Mouse (Mus musculus) left cerebral cortex, postnatal 14 days (tissue): ENCODE measurements around the gene Zfp146. TPM values are rescaled to one million over a fixed set of nuclear protein-coding genes. Genes with fewer than 3 reads are reported as not detected.
"Not testable (repeated sequence)": the region's sequence is repeated elsewhere in the genome, so short reads cannot be mapped to it uniquely, and the experiment has no call there.

Experiments
- DNase-seq, 2 experiments: peaks; one replicate each; pipeline ENCODE4 v3.0.0; 2021 to 2022; ENCODE audit warnings: low spot score in 2 of 2, mixed read lengths in 1 of 2
- intact Hi-C: fragments of 180-260 bp; cut with DNase I; formaldehyde crosslinking; loops from one replicate; pipeline ENCODE4 v1.15.1; 2025
- total RNA-seq, 2 experiments: library from RNA; stranded (reverse); gene quantifications; 2 replicates each; pipeline ENCODE4 v1.2.3; 2021

The Zfp146 gene
- total RNA-seq, 2 experiments from 2014 or later: 45.7 to 47.1 TPM

DNA sequence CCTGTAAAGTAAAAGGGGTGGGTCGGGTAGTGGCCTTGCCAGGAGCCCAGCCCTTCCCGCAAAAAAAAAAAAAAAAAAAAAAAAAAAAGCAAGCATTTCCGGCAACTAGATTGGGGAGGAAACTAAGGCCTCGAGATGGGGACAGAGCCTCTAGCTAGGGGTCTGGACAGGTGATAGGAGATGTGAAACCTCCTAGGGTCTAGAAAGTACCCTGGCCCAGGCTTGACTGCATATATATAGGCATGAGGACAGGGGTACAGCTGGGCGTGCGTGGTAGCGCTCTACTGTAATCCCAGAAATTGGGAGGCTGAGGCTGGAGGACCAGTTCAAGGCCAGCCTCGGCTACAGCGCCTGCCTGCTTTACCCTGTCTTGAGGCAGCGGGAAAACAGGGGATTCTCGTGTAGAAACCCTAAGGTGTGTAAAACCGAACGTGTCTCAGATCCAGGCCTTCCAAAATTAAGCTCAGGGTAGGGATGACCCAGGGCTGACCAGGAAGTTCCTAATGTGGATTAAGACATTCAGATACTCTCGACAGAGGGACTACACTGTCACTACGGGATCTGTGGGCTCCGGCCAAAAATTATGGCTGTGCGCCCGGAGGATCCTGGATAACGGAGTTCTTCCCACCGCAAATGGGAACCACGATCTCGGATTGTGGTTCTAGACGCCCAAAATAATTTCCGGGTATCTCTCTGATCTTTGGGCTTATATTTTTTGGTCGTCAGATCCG lies 24.7 kb upstream of the Zfp146 start:
- intact Hi-C loops: no loop called here
- peak; percentile 42 to 57 for DNase-seq

DNA sequence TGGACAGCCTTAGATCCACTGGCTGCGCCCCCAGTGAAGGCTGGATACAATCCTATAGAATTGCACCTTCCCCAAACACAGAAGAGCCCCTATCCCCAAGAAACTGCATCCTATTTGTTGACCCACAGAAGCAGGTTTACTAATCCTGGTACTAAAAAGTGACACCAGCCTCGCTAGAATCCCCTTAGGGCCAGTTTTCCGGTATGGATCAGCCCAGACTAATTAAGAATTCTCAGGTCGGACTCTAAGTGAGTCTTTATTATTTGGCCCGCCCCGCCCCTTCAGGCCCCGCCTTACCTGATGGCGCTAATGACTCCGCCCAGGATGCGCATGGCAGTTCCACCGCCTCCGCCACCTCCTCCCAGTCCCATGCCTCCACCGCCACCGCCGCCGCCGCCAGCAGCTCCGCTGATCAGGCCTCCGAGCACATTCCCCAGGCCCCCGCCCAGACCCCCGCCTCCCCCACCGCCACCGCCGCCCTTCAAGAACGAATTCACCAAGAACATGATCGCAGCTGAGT lies 24.1 kb upstream of the Zfp146 start:
- DNase-seq: peak in 1 of 2 experiments; percentile 67
- intact Hi-C loops: no loop called here

- no peak for DNase-seq
- intact Hi-C loops: no loop called here
Observed at GRCm38 (mm10) chr7:30193013-30193412, 23.5 kb upstream of the Zfp146 start.

- no peak for DNase-seq
- intact Hi-C loops: no loop called here
Observed at GRCm38 (mm10) chr7:30192088-30192487, 22.5 kb upstream of the Zfp146 start.

DNA sequence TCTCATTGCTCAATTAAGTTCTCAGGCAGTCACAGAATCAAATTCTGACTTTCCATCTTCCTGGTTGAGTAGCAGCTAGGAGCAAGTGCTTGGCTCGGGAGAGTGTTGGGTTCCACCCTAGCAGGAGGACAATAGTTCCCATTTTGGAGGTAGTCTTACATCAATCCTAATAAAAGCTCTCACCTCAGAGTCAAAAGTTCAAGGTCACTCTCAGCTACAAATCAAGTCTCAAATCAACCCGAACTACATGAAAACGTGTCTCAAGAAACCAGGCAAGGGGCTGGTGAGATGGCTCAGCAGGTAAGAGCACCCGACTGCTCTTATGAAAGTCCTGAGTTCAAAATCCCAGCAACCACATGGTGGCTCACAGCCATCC lies 19.6 kb upstream of the Zfp146 start:
- intact Hi-C loops: no loop called here
- DNase-seq: no peak

DNA sequence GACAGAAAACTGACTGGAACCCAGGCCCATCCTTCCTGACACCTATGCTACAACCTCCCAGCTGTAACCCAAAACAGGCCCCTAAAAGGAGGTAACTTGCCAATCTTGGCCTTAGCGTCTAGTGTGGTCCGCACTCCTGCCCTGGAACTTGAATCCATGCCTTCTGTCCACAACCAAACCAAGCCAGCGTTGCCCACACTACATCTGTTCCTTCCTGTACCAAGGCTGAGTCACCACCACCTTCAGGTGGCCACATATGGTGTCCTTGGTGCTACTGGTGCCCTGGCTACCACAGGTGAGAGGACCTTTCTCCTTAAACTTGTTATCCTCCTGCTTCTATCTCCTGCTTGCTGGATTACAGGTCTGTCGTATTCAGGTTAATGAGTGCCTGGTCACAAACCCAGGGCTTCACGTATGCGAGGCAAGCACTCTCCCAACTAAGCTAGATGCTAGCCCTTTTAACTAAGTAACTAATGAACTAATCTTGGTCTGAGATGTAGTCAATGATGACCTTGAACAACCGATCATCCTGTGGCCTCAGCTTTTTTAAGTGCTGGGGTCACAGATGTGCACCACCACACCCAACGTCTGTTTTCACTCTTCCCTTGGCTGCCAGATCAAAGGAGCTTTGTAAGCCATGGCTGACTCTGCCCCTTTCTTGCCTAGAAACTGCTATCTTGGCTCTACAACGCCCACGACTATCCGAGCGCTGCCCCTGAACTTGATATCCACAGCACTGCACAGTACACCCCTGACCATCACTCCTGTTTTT lies 19.0 kb upstream of the Zfp146 start:
- no peak for DNase-seq
- intact Hi-C loops: no loop called here

DNA sequence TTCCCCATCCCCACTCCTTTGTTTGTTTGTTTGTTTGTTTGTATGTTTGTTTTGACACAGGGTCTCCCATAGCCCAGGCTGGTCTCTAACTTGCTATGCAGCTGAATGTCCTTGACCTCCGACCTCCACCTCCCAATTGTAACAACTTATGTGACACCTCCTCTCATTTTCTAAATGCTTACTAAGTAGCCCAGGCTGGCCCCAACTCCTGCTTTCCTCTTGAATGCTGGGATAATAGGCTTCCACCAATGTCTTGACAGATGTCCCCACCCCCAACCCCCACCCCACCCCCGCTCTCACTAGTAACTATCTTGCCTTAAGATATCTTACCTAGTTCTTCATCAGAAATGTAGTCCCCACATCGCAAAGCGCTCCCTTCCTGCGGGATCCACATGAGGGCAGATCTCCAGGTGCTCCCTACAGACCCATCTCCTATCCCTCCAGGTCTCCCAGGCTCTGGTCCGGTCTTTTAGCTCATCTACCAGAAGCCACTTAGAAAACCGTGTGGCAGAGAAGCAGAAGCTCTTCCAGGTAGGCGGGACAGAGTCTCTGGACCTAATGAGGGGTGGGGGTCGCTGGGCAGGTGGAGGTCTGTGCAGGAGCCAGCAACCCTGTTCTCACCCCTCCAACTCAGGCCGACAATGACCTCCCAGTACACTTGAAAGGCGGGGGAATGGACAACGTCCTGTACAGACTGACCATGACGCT lies 15.2 kb upstream of the Zfp146 start:
- intact Hi-C loops: loop anchor here (5.0 kb wide), 1 partner anchor 33 kb away; no protein-coding TSS in a partner anchor
- DNase-seq: no peak

- DNase-seq: peak; percentile 63 to 65
- intact Hi-C loops: loop anchor here (5.0 kb wide), 1 partner anchor 33 kb away; no protein-coding TSS in a partner anchor
Observed at GRCm38 (mm10) chr7:30183879-30184289, 14.3 kb upstream of the Zfp146 start, which contains the start of gene Cox7a1. Gene Cox7a1, plus strand, starts transcription at chr7:30184144.

- intact Hi-C loops: loop anchor here (5.0 kb wide), 1 partner anchor 34 kb away; no protein-coding TSS in a partner anchor
- not testable (repeated sequence) for DNase-seq
Observed at GRCm38 (mm10) chr7:30183189-30183588, 13.6 kb upstream of the Zfp146 start.

GRCm38 (mm10) chr7:30181929-30182328 lies 12.4 kb upstream of the Zfp146 start:
- intact Hi-C loops: loop anchor here (5.0 kb wide), 1 partner anchor 35 kb away; no protein-coding TSS in a partner anchor
- not testable (repeated sequence) for DNase-seq

- peak; percentile 81 to 84 for DNase-seq
- intact Hi-C loops: loop anchor here (5.0 kb wide), 1 partner anchor 36 kb away; no protein-coding TSS in a partner anchor
Observed at GRCm38 (mm10) chr7:30181308-30181707, 11.8 kb upstream of the Zfp146 start.

- no peak for DNase-seq
- intact Hi-C loops: no loop called here
Observed at GRCm38 (mm10) chr7:30178256-30178655, 8.7 kb upstream of the Zfp146 start.

GRCm38 (mm10) chr7:30176474-30176873 lies 6.9 kb upstream of the Zfp146 start:
- intact Hi-C loops: no loop called here
- DNase-seq: no peak

DNA sequence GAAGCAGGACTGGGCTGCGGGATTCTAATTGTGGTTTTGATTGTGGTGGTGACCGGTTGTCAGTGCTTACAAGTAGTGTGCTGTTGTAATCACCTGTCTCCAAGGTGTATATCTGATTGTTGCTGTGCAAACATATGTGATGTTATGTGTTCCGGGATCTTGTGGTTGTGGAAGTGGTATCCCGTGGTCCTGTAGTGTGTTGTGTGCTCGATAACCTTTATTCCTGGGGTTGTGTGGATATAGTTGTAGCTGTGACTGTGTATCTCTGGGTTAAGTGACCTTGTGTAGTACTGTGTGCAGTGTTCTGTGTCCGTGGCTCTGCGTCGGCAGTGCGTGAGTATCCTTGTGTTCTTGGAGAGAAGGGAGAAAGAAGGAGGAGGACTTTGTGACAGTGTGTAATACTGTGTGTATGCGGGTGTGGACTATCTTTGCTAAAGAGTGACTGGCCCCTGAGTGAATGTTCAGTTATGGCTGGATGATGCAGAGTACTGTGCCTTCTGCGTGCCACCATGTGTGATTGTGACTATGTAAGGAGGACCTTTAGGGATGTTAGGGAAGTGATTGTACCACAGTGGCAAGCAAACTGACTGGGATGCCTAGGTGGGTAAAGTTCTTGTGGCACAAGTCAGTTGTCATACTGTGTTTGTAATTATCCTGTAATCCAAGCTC lies 867 bp upstream of the Zfp146 start:
- peak in 1 of 2 experiments; percentile 28 for DNase-seq
- intact Hi-C loops: no loop called here

DNA sequence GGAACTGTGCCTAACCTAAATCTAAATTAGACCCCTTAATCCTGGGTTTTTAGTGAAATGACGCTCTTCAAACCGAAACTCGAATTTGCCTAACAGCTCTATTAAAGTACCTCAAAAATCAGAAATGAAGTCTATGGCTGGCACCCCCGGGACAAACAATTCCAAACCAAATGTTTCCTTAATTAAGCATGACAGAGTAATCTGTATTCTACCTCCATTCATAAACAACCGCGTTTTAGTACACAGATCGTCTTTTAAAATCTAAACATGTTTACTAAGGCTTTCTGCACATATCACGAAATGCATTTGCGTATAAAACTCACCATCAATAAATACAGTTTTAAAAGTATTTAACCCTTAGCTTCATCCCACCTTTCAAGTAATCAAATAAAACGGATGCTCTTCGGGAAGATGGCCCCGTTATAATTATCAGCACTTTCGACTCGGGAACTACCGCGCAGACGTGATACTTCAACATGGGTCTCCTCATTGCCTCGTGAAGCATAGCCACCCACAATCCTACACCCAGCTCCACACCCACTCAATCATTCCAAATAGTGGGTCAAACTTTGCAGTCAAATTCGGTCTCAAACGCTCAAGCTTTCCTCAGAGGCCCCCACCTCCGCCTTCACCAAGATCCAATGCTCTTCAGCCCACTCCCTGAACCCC lies 502 bp downstream of the Zfp146 start:
- intact Hi-C loops: loop anchor here (10.0 kb wide), 1 partner anchor 154 kb away; no protein-coding TSS in a partner anchor
- peak; percentile 28 to 46 for DNase-seq

- no peak for DNase-seq
- intact Hi-C loops: loop anchor here (10.0 kb wide), 1 partner anchor 150 kb away; no protein-coding TSS in a partner anchor
Observed at GRCm38 (mm10) chr7:30164745-30165144, 4.8 kb downstream of the Zfp146 start.

- DNase-seq: no peak
- intact Hi-C loops: loop anchor here (10.0 kb wide), 1 partner anchor 148 kb away; no protein-coding TSS in a partner anchor
Observed at GRCm38 (mm10) chr7:30163113-30163512, 6.4 kb downstream of the Zfp146 start.

GRCm38 (mm10) chr7:30155507-30155906 lies 14.0 kb downstream of the Zfp146 start:
- intact Hi-C loops: no loop called here
- DNase-seq: no peak
